Mouse (Mus musculus) urinary bladder, postnatal 36 days (tissue): ENCODE results near the gene Slc22a1.
A peak's percentile ranks its signal among the peaks of the same experiment; 100 is the strongest.

Experiments used
- DNase-seq, 2 experiments: peaks; one replicate each; pipeline ENCODE4 v3.0.0; 2022; ENCODE audit warnings: low spot score in 2 of 2, mixed read lengths in 1 of 2

The Slc22a1 gene

DNA sequence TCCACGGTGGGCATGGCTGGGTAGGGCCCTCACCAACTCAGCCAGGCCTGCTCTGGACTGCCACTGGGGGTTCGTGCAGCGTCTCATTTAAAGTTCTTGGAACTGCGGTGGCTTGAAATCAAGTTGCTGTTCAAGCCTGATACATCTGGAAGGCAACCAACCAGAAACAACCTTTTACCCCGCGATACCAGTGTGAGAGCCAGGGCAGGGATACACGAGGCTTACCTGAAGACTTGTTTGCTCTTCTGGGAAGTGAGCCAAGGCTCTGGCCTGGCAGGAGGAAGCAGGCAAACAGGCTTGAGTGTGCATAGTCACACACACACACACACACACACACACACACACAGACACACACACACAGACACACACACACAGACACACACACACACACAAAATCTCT, at the start of gene Slc22a1:
Gene Slc22a1, minus strand, starts transcription at position 184 of the 400 bp plus-strand sequence.
- peak; percentile 41 to 55 for DNase-seq

DNA sequence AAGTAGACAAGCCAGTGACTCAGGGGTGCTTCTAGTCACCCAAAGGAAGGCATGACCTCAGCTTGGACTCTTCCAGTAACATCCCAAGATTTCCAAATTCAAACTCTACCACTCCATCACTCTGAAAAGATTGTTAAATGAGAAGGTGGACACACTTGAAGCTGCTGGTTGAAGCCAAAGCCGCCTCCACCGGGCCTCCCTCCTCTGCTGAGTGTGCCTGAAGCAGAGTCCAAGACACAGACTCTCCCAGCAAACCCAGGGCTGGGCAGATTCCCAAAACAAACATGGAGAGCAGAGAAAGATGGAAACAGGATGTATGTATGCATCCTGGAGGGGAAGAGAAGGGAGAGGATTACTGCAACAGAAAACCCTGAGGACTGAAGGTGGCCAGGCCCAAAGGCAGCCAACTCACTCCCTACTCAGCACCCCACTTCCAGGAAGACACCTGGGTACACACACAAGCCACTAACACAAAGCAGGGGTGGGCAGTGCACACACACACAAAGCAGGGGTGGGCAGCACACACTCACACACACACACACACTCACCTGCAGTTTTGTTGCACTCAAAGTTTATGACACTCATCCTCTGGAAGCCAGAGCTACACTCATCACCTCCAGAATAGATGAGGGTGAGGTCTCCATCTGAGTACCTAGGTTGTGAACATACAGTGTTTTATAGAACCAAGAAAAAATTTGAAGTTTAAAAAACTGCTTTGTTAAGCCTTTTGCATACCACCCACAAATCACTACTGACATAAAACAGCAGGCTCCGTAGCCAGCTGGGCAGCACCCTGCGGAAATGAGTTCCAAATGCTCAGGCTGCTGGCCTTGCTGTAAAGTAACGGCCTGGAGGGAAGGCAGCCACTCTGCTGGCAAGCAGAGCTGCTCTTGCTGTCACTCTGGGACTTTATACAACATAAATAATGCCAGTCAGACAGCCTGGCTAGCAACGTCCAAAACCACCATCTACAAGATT, 49.4 kb upstream of the Slc22a1 start:
- DNase-seq: peak in 1 of 2 experiments; percentile 51

DNA sequence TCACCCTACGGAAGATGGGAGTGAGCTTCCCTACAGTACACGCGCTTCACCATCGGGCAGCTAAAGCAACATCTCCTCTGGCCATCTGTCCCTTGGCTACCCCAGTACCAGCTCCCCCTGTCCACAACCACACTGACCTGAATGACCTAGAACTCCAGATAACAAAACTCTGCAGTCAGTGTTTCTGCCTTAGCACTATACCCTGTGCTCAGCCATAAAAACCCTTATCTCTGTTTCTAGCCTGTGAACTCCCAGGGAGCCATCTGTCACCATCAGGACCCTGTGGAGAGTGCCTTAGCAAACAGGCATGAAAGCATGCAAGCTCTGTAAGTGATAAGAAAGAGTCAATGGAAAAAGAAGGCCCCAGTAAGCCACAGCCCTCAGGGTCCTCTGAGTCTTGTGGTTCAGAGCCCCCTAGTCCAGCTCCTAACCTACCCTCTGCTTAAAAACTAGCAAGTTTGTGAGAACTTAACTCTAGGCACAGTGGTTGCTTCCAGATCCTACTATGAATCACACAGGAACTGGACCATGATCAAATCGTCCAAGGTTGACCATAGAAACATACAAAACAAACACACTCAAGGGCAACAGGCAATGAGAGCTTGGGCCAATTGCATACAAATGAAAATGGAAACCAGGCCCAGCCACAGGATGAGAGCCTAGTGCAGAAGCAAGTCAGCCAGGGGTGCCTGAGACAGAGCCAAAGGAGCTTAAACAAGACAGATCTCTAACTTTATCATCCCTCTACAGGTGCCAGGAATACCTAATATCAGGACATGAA, 48.5 kb upstream of the Slc22a1 start:
- peak in 1 of 2 experiments; percentile 50 for DNase-seq

DNA sequence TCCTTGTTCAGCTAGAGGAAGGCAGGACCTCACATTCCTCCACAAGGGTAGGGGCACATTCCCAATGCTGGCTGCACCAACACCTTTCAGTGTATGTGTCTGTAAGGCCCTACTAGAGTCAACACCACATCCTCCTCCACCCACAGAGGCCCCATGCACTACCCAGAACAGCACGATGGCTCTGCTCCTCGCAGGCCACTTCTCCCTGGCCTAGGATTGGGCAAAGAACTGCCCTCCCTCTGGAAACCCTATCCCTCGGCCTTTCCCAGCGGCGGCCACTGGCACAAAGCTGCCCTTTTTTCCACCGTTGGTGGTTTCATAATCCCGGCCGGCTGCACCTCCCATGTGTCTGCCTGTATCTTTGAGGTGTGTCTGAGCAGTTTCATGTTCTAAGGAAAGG, 47.0 kb upstream of the Slc22a1 start:
- DNase-seq: peak in 1 of 2 experiments; percentile 42

DNA sequence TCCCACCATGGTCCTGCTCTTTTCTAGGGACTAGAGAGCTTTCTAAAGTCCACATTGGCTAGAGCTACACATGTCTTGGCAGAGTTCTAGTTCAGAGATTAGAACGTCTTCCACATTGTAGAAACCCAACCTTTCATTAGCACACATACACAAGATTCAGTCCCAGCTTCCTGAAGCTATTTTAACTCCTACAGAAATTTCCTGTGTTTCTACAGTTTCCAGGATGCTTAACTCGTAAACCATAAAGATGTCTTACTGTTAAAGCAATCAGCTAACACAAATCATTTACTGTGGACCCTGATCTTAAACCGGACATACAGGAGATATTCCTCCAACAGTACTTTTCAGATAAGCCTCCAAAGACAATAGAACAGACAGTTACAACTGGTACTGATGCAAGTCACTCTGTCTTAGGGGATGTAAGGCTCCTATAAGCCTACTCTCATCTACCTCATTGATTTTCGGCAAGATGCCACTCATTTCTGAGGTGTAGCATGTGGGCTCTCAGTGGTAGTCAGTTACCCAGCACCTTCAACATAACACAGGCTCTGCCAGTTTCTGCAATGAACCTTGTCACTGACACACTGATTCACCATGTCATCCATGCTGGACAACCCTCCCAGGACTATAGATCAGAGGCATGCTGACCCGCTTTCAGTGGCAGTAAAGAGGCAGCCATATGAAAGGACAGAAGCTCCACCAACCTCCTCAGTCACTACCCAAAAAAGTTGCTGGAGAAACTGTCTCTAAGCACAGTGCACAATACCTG, 45.7 kb upstream of the Slc22a1 start:
- DNase-seq: no peak

DNA sequence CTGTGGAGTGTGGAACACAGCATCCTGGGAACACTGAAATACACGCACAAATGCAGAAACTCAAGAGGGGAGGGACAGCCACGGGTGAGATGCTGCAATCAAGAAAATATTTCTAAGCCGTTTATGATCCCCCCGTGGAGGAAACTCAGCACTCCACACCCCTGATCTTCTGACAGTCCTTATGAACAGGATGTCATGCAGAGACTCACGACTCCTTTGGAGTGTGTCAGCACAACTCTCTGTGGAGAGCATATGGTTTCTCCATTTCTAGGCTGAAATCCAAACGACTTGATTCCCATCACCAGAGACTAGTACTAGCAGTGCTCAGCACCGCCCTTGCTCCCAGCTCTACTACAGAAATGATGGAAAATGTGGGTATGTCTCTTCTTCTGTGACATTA, 42.6 kb upstream of the Slc22a1 start:
- DNase-seq: no peak

DNA sequence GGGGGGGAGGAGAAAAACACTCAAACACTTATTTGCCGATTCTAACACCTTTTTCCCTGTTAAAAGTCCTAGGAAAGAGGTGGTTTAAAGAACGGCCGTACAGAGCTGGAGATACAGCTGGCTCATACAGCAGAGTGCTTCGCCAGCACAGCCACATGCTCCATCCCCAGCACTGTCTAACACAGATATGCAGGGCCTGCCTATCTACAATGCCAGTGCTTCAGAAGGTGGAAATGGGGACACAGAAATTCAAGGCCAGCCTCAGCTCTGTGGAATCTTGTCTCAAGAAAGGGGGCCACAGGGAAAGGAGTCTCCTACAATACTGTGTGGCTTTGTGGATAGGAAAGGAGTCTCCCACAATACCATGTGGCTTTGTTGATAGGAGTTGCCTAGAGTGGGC, 41.8 kb upstream of the Slc22a1 start:
- DNase-seq: no peak

DNA sequence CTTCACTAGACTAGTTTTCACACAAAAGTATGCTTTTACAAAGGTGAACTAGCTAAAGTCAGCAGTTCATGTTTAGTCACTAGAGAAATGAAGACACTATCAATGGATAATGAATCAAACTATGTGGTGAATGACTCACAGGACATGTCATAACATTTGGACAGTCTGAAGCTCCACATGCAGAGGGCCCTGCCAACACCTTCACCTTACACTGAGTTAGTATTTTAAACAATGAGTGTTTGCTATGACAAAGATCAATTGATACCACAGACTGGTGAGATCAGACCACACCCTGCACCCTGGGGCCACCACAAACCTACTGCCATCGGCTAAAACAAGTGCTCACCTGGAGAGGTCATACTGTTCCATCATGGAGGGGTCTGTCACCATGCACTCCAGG, 39.4 kb upstream of the Slc22a1 start:
- DNase-seq: no peak

DNA sequence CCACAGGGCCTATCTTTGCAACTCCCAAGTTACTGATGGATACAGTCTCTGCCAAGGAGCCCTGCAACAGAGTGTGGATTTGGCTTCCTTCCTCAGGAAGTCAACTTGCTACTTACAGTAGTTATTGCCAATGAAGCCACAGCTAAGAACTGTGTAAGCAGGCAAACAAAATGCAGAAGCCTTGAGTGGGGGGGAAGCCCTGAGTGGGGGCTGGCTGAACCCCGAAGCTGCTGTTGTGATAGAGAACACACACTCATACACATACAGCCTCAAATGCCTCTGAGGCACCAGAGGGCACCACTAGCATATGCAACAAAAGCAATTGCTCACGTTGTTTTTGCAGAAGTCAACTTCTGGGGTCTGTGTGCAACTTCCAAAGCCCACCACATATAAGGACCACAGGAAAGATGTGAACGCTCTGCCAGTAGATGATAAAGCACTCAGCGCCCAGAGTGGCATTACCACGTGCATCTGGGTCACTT, 38.5 kb upstream of the Slc22a1 start:
- DNase-seq: no peak

DNA sequence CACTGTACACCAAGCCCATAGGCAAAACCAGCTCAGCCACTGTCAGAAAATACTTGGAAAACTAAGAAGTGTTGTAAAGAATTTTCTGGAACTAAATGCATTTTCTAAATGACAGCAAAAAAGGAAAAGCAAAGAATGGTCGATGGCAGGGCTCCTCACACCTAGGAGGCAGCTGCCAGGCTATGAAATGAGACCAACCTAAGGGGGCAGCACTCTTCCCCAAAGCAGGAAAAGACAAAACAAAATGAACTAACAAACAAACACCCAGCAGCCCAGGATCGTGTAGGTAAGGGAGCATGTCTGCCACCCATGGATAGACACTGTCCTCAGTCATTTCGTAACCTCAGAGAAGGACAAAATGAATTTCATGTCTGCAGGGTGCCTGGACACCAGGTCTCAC, 37.4 kb upstream of the Slc22a1 start:
- no peak for DNase-seq

DNA sequence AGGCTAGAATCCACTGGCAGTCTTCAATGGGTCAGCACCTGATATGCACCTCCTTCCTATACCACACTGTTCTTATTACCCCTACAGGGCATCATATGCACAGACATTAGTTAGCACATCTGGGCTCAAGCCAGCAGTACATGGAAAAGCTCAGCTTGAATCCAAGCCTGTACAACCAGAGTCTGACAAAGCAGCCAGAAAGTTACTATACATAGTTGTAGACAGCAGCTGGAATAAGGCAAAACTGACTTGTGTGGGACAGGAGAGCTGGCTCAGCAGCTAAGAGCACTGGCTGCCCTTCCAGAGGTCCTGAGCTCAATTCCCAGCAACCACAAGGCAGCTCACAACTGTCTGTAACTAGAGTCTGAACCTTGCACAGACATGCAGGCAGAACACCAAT, 36.6 kb upstream of the Slc22a1 start:
- no peak for DNase-seq

DNA sequence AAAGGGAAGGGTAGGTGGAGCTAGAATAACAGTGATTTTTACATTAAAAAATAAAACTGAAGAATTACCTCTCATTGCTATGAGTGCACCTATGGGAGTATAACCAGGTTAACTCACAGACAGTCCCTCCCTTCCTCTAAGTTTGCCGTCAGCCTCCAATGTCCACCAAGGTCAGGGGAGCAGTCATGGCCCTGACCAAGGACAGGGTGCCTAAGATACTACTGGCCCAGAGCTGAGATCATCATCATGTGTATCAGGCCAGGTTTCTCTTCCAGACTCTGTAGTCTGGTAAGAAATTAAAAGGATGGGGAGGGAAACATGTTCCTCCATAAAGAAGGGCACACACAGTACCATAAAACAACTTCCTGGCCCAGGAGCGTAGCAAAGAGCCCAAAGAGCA, 35.3 kb upstream of the Slc22a1 start:
- no peak for DNase-seq

DNA sequence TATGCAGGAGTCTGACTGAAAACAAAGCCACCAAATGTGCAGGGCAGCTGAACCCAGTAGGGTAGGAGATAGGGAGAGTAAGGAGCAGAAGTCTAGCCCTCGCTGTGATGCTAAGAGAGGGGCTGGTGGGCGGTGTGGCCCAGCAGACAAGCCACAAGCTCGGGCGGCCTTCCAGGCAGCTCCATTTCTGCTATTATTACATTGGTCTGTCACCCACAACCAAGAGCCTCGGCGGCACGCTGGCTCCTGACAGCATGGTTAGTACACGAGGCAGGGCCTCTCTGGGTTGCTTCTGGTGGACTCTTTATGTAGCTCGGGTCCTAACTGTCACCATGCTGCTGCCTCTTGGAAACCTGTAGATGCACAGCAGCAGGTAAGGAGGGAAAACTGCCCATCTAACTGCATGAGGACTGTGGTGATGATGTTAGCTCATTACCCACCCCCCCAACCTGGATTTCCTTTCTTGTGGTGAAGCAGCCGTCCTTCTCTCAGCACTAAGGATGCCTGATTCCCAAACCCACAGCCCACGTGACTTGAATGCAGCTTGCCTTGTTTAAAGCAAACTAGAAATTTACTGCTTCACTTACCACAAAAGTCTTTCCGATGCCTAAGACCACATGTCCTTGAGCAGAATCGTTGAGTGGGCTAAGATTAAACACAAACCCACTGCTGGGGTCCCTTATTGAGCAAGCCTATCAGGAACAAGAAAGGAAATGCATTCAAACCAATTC, 34.6 kb upstream of the Slc22a1 start:
- DNase-seq: no peak

DNA sequence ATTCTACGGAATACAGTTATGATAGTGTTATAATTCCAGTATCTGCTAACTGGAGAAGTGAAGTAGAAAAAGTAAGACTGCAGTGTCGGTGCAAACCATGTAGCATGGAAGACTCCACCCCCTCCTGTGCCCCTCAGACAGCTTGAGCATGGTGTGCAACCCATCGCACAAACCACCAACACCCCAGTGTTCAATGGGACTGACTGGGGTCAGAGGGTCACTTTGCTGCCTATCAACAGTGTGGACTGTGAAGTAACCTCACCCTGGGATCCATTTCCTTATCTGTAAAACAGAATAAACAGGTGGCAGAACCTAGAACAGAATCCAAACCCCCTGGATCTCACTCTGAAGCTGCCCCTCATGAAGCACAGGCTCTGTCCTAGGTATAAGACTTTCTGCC, 32.8 kb upstream of the Slc22a1 start:
- DNase-seq: no peak

DNA sequence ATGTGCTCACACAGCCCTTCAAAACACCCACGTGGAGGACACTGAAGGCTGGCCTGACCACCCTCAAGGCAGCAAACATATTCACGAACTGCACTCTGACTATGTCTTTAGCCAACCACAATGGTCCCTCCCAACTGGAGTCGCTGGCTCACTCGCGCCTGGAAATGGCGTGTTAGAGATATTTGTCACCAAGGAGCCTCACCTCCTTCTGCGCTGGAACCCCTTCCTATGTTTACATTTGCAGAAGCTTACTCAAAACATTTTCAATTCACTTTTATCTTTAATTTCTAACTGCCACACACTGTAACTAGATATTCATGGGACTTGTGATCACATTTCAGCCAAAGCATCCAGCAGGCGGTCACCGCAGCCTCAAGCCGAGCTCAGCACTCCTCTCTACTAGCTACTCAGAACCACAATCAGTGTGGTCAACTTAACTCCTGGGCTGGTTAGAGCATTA, 31.0 kb upstream of the Slc22a1 start:
- no peak for DNase-seq

DNA sequence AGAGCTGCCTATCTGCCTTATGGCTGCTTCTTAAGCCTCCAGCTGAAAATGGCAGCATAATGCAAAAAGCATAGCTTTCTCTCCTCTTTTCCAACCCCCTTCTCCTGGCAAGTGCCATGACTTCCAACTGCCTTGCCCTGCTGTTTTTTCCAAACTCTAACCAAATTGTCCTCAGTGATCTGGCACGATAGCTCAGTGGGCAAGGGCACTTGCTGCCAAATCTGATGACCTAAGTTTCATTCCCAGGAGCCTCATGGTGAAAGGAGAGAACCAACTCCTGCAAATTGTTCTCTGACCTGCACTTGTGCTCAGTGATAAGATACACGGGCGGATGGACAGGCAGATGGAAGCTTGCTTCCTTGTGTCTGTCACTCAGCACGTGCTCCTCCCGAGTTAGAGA, 27.3 kb upstream of the Slc22a1 start:
- DNase-seq: no peak

DNA sequence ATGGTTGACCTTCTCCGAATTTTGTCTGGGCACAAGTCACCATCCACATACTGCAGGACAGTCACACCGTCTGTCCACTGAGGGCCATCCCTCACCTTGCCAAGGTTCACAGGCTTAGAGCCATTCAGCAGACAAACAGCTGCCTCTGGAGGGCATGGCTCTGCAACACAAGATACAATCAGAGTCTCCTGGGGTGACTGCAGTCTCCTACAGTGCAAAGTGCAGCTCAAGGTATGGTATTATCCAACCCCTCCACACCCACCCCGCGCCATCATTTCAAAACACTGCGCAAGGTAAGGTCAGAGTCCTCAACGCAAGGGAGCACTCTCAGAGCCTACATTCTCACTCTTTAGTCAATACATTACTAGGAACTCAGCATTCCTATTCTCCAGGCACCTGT, 24.7 kb upstream of the Slc22a1 start:
- DNase-seq: no peak

DNA sequence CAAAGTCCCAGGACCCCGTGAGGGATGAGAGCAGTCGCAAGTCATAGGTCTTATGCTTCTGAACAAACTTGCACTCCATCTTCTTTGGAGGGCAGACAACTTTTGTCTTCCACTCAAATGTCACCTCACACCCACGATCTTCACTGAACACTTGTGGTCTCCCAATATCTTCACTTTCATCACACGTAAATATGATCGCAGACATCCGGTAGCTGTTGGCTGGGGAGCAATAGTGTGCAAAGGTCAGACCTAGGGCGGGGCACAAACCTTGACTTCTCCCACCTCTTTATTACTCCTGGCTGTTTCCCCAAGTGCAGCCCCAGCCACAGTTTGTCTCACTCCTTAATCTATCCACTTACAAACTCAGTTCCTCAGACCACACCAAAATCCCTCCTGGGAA, 16.3 kb upstream of the Slc22a1 start:
- no peak for DNase-seq

DNA sequence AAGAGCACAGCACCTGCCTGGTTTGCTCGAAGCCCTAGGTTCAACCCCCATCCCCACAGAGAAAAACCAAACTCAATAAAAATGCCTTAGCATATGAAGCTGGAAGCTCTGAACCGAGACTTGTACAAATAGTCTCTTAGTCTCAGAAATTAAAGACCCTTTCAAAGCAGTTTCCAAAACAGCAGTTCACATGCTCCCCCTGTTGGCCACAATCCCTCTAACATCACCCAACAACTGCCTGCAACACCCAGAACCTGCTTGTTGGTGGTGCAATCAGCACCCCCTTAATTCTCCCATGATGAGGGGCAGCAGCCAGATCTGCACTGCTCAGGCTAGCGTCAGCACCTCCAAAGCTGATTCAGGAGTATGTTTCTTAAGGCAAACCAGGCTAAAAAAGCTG, 13.9 kb upstream of the Slc22a1 start:
- no peak for DNase-seq

DNA sequence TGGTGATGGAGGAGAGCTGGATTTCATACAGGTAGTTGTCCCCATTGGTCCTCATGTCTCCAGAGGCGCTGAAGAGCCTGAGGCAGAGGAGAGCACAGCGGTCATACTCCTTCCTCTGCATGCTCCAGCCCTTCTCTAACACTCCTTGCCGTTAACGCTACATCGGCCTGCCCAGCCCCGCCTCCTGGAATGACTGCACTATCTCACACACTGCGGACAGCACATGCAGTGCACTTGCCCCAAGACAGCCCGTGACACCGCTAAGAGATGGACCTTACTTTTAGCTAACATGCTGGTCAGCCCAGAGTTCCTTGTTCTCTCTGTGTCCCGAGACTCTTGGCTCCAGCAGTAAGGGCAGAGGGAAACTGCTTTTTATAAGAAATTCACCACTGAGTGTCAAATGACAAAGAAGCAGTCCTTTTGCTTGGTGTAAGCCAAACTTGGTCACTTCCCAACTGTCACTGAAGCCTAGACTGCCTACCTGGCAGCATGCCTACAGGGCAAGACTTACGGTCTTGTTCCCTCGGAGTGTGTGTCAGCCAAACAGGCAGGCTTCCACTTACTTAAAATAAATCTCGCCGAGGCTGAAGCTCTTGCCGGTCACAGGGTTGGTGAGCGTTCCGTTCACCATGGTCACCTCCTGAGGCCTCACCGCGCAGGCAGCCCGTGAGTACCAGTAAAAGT, 12.9 kb upstream of the Slc22a1 start:
- DNase-seq: peak in 1 of 2 experiments; percentile 58
